Comparison of ENCODE assay signal across 20 mouse cellular contexts in the genomic region with DNA sequence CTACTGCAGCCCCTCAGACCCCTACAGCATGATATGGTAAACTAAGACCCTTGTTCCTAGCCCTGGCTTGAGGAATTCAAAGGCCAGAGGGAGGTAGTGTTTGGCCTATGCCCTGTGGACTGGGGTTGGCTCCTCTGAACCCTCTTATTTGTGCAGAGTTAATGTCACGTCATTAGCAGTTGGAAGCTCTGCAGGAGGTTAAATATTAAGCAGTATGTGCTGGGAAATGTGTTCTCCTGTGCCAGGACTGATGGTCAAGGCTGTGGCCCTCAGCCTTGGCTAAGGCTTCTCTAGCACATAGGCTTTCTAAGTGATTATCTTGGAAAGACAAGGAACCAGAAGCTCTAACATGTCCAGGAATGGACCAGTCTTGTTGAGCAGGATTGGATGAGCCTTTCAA. TPM values are rescaled to one million over a fixed set of nuclear protein-coding genes. Genes with fewer than 3 reads are reported as not detected.
DNase-seq lines count a peak whose midpoint lies in the region; ATAC-seq and TF ChIP-seq lines count a peak whose summit lies in the region.
"Had no signal": no experiment of that assay in that cellular context is flagged by ENCODE, and none has a peak within 500 bp of the region (broad histone marks: within the 10 kb centered on the region; RNA-seq: fewer than 3 reads in every experiment).

No protein-coding gene starts in this region.

- H3K4me2 ChIP-seq in intestine, embryonic 16.5 days (ENCODE audit: low read depth, low read length) = no peak overlapping the region
- no peak overlapping the region for H3K4me2 ChIP-seq in liver, postnatal 0 days (ENCODE audit: low read depth, low read length)
- no peak overlapping the region for H3K4me2 ChIP-seq in heart, embryonic 11.5 days
- H3K4me2 ChIP-seq: forebrain, embryonic 12.5 days; heart, embryonic 15.5 days; hindbrain, embryonic 15.5 days; limb, embryonic 13.5 days; midbrain, embryonic 12.5 days; neural tube, embryonic 12.5 days had no signal

- no peaks in the 10 kb centered on the region for H3K27me3 ChIP-seq in intestine, embryonic 16.5 days (replicated peaks; ENCODE audit: control insufficient read depth, insufficient read depth, low read length)
- H3K27me3 ChIP-seq in liver, postnatal 0 days (ENCODE audit: insufficient read depth, low read length) = no peaks in the 10 kb centered on the region
- H3K27me3 ChIP-seq in heart, embryonic 11.5 days (ENCODE audit: control insufficient read depth, insufficient read depth, low read length) = no peaks in the 10 kb centered on the region
- H3K27me3 ChIP-seq: heart, embryonic 15.5 days; hindbrain, embryonic 15.5 days; limb, embryonic 13.5 days had no signal

- no peaks in the 10 kb centered on the region for H3K36me3 ChIP-seq in intestine, embryonic 16.5 days (ENCODE audit: control insufficient read depth, insufficient read depth, low read length)
- H3K36me3 ChIP-seq in liver, postnatal 0 days (replicated peaks; ENCODE audit: insufficient read depth, low read length) = no peaks in the 10 kb centered on the region
- H3K36me3 ChIP-seq in heart, embryonic 11.5 days (ENCODE audit: control insufficient read depth, insufficient read depth, low read length) = no peaks in the 10 kb centered on the region
- H3K36me3 ChIP-seq: forebrain, embryonic 12.5 days; heart, embryonic 15.5 days; hindbrain, embryonic 15.5 days; limb, embryonic 13.5 days; midbrain, embryonic 12.5 days; neural tube, embryonic 12.5 days had no signal

- ATAC-seq in intestine, embryonic 16.5 days = peak; percentile 83
- peak; percentile 77 for ATAC-seq in liver, postnatal 0 days
- ATAC-seq in heart, embryonic 11.5 days (replicated peaks; ENCODE audit: insufficient number of reproducible peaks, low FRiP score, low TSS enrichment) = no peak

- H3K9me3 ChIP-seq in intestine, embryonic 16.5 days (ENCODE audit: control insufficient read depth, low read length) = no peaks in the 10 kb centered on the region
- no peaks in the 10 kb centered on the region for H3K9me3 ChIP-seq in liver, postnatal 0 days (ENCODE audit: low read length)
- H3K9me3 ChIP-seq in heart, embryonic 11.5 days (replicated peaks; ENCODE audit: control insufficient read depth, low read length) = no peaks in the 10 kb centered on the region
- H3K9me3 ChIP-seq: forebrain, embryonic 12.5 days; heart, embryonic 15.5 days; hindbrain, embryonic 15.5 days; limb, embryonic 13.5 days; midbrain, embryonic 12.5 days; neural tube, embryonic 12.5 days had no signal

- H3K4me1 ChIP-seq in intestine, embryonic 16.5 days (ENCODE audit: control insufficient read depth, insufficient read depth, low read length) = peaks cover 15% of the 10 kb centered on the region
- peaks cover 24% of the 10 kb centered on the region for H3K4me1 ChIP-seq in liver, postnatal 0 days (ENCODE audit: insufficient read depth)
- no peaks in the 10 kb centered on the region for H3K4me1 ChIP-seq in heart, embryonic 11.5 days (ENCODE audit: control insufficient read depth, insufficient read depth, low read length)
- H3K4me1 ChIP-seq: forebrain, embryonic 12.5 days; heart, embryonic 15.5 days; midbrain, embryonic 12.5 days had no signal

- TF ChIP-seq CTCF in liver, postnatal 0 days (IDR thresholded peaks at IDR 0.05; ENCODE audit: low read depth) = no peak

- peak overlapping the region; percentile 55 for H3K27ac ChIP-seq in intestine, embryonic 16.5 days (ENCODE audit: low read length)
- H3K27ac ChIP-seq in liver, postnatal 0 days (ENCODE audit: low read depth) = peak overlapping the region; percentile 96
- no peak overlapping the region for H3K27ac ChIP-seq in heart, embryonic 11.5 days (ENCODE audit: low read depth, low read length)
- H3K27ac ChIP-seq: forebrain, embryonic 12.5 days; heart, embryonic 15.5 days; hindbrain, embryonic 15.5 days; limb, embryonic 13.5 days; macrophage; midbrain, embryonic 12.5 days; neural tube, embryonic 12.5 days had no signal

- H3K4me3 ChIP-seq in intestine, embryonic 16.5 days (ENCODE audit: low read length) = no peak overlapping the region
- no peak overlapping the region for H3K4me3 ChIP-seq in liver, postnatal 0 days (ENCODE audit: low read depth, low read length)
- no peak overlapping the region for H3K4me3 ChIP-seq in heart, embryonic 11.5 days (ENCODE audit: low read depth, low read length)
- H3K4me3 ChIP-seq: forebrain, embryonic 12.5 days; heart, embryonic 15.5 days; hindbrain, embryonic 15.5 days; limb, embryonic 13.5 days; midbrain, embryonic 12.5 days; neural tube, embryonic 12.5 days had no signal

- 46% methylated on average over 1 of the region's 1 CpGs for WGBS in intestine, embryonic 16.5 days
- 56% methylated on average over 1 of the region's 1 CpGs for WGBS in liver, postnatal 0 days (ENCODE audit: insufficient replicate concordance)
- WGBS in heart, embryonic 11.5 days (ENCODE audit: insufficient replicate concordance) = 74% methylated on average over 1 of the region's 1 CpGs

- no peak overlapping the region for H3K9ac ChIP-seq in intestine, embryonic 16.5 days (ENCODE audit: low read depth, low read length)
- H3K9ac ChIP-seq in liver, postnatal 0 days (replicated peaks) = no peak overlapping the region
- no peak overlapping the region for H3K9ac ChIP-seq in heart, embryonic 11.5 days (ENCODE audit: low read depth, low read length)
- H3K9ac ChIP-seq: forebrain, embryonic 12.5 days; heart, embryonic 15.5 days; hindbrain, embryonic 15.5 days; limb, embryonic 13.5 days; midbrain, embryonic 12.5 days; neural tube, embryonic 12.5 days had no signal

- TF ChIP-seq EP300 in liver, postnatal 0 days (IDR thresholded peaks at IDR 0.05; ENCODE audit: low read depth) = peak; percentile 77

- DNase-seq in kidney, adult 8-10 months = peak; percentile 75 to 86
- DNase-seq in kidney, postnatal 36 days = peak; percentile 71 to 88
- DNase-seq in liver, postnatal 0 days = peak; percentile 45
- DNase-seq in embryo, embryonic 10 days (ENCODE audit: low spot score) = no peak
- no peak for DNase-seq in right cerebral cortex, postnatal 10 days (ENCODE audit: low spot score in 2 of 2)
- DNase-seq: cerebellum, adult 2 months; gastrocnemius, postnatal 14 days; heart, adult 18-20 months; heart, postnatal 4 days; layer of hippocampus, adult 9-11 months; spleen, adult 18-20 months had no signal

RNA-seq across cellular contexts. Expression of a gene that starts 49.6 kb away (rescaled TPM):
- 9.9 and 11.4 TPM in 2 replicates for polyA plus RNA-seq in intestine, embryonic 16.5 days (2015; fragmentation: Nextera tagmentation; extraction: Ambion mirVana)
- polyA plus RNA-seq in liver, postnatal 0 days (2015; fragmentation: Nextera tagmentation; extraction: Ambion mirVana) = 13.3 and 13.9 TPM in 2 replicates
- polyA plus RNA-seq in heart, embryonic 11.5 days (2014; fragmentation: Nextera tagmentation; extraction: Ambion mirVana) = 4.2 and 5.2 TPM in 2 replicates

Comparison
In these comparisons a context has a peak if more than half of its experiments do, and no peak if none do; other contexts are left out.
1. DNase-seq: peak in kidney, adult 8-10 months (2 of 2), kidney, postnatal 36 days (2 of 2) and liver, postnatal 0 days (single experiment); none in embryo, embryonic 10 days (single experiment) and right cerebral cortex, postnatal 10 days (0 of 2).